Mouse (Mus musculus) embryonic facial prominence, embryonic 14.5 days (tissue): ENCODE measurements around the gene Pigt. TPM values are rescaled to one million over a fixed set of nuclear protein-coding genes. Genes with fewer than 3 reads are reported as not detected.

Experiments used
- ATAC-seq: fragments of 200-750 bp; cut with Nextera tagmentation; 2 replicates; pipeline ENCODE4 v1.8.0; 2017; ENCODE audit warnings: low read depth, moderate number of reproducible peaks, moderate TSS enrichment
- DNase-seq: peaks from one replicate; pipeline ENCODE4 v3.0.0-alpha.2; 2015; ENCODE audit warnings: low spot score
- H3K27ac ChIP-seq: fragments of 300-500 bp; sonication (generic); replicated peaks from 2 replicates; pipeline ENCODE4 v1.5.1; 2014; ENCODE audit warnings: low read depth, mild to moderate bottlenecking, low read length, moderate library complexity
- H3K27me3 ChIP-seq: fragments of 300-500 bp; sonication (generic); replicated peaks from 2 replicates; pipeline ENCODE4 v1.6.1; 2014; ENCODE audit warnings: low read length; ENCODE audit not compliant: control insufficient read depth, insufficient read depth
- H3K36me3 ChIP-seq: fragments of 300-500 bp; sonication (generic); 2 replicates; pipeline ENCODE4 v1.6.1; 2014; ENCODE audit warnings: low read length, mixed read lengths; ENCODE audit not compliant: control insufficient read depth, insufficient read depth
- H3K4me1 ChIP-seq: fragments of 300-500 bp; sonication (generic); 2 replicates; pipeline ENCODE4 v1.6.1; 2014; ENCODE audit warnings: antibody characterized with exemption, low read length; ENCODE audit not compliant: control insufficient read depth, insufficient read depth
- H3K4me2 ChIP-seq: fragments of 300-500 bp; sonication (generic); 2 replicates; pipeline ENCODE4 v1.6.1; 2014; ENCODE audit warnings: low read depth, mild to moderate bottlenecking, low read length, moderate library complexity, mixed read lengths
- H3K4me3 ChIP-seq: fragments of 300-500 bp; sonication (generic); 2 replicates; pipeline ENCODE4 v1.5.1; 2014; ENCODE audit warnings: low read depth, mild to moderate bottlenecking, low read length
- H3K9ac ChIP-seq: fragments of 300-500 bp; sonication (generic); 2 replicates; pipeline ENCODE4 v1.6.1; 2014; ENCODE audit warnings: low read depth, mild to moderate bottlenecking, low read length, moderate library complexity, mixed read lengths
- H3K9me3 ChIP-seq: fragments of 300-500 bp; sonication (generic); 2 replicates; pipeline ENCODE4 v1.6.1; 2016; ENCODE audit warnings: low read length; ENCODE audit not compliant: control insufficient read depth
- WGBS: fragments of 180-500 bp; shearing (Covaris S2); extraction: QIAGEN DNeasy Blood & Tissue Kit; methylation state at CpG from one replicate; pipeline ENCODE4 v1.1.7; 2014; 5-methylcytosine and 5-hydroxymethylcytosine counted together
- polyA plus RNA-seq: library from polyadenylated mRNA; unstranded; fragments of >200 nt; fragmentation: Nextera tagmentation; extraction: Ambion mirVana; gene quantifications from 2 replicates; pipeline ENCODE4 v1.2.1, GENCODE M21; 2014

The Pigt gene
- polyA plus RNA-seq, 1 experiment from 2014 or later, result 76.9 TPM

DNA sequence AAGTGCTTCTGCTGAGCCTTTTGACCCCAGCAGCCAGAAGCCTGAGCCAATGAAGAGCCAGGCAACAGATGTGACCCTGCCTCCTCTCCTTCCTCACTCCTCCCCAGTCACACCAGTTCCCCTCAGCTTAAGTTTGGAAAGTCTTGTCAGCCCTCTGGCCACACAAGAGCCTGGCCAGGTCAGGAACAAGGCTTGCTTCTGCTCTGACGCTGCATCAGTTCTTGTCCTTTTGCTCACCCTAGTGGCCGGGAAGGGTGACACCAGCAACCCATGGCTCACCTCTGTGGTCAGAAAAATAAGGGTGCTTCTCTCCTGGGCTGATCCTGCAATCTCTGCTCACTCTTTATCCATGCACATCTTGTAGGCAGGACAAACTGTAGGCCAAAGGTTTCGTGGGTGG lies 23.5 kb downstream of the Pigt start:
- no peak for ATAC-seq
- no peaks in the 10 kb centered on the region for H3K36me3 ChIP-seq
- no peaks in the 10 kb centered on the region for H3K27me3 ChIP-seq
- H3K9ac ChIP-seq, result no peak overlapping the region
- no peak overlapping the region for H3K27ac ChIP-seq
- H3K4me1 ChIP-seq, result peaks cover 19% of the 10 kb centered on the region
- WGBS, result 17% methylated on average over 3 of the region's 3 CpGs
- H3K9me3 ChIP-seq, result peaks cover 11% of the 10 kb centered on the region
- no peak overlapping the region for H3K4me2 ChIP-seq
- peak; percentile 65 for DNase-seq
- no peak overlapping the region for H3K4me3 ChIP-seq

DNA sequence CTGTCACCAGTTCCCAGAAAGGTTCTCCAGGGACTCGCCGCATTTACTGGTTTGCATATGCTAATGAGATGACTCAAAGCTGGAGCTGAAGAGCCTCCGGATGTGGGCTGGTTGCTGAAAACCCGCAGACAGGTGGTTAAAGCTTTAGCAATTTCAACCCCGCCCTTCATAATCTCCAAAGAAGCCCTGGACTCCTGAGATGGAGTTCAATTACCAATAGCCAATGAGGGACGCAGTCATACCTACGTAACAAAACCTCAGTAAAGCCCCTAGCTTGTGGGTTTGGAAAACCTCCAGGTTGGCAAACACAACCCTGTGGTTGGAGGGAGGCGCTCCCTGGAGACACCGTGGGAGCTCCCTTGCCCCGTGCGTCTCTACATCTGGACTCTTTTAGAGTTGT lies 24.5 kb downstream of the Pigt start:
- peak overlapping the region; percentile 11 for H3K4me2 ChIP-seq
- H3K4me1 ChIP-seq, result peaks cover 19% of the 10 kb centered on the region
- peak overlapping the region; percentile 63 for H3K27ac ChIP-seq
- ATAC-seq, result peak; percentile 86
- peaks cover 5% of the 10 kb centered on the region for H3K9me3 ChIP-seq
- peak overlapping the region; percentile 20; the same call in 1 of the 2 replicates for H3K9ac ChIP-seq
- H3K27me3 ChIP-seq, result no peaks in the 10 kb centered on the region
- no peaks in the 10 kb centered on the region for H3K36me3 ChIP-seq
- peak overlapping the region; percentile 3; the same call in 1 of the 2 replicates for H3K4me3 ChIP-seq
- DNase-seq, result peak; percentile 89
- 11% methylated on average over 11 of the region's 11 CpGs for WGBS

DNA sequence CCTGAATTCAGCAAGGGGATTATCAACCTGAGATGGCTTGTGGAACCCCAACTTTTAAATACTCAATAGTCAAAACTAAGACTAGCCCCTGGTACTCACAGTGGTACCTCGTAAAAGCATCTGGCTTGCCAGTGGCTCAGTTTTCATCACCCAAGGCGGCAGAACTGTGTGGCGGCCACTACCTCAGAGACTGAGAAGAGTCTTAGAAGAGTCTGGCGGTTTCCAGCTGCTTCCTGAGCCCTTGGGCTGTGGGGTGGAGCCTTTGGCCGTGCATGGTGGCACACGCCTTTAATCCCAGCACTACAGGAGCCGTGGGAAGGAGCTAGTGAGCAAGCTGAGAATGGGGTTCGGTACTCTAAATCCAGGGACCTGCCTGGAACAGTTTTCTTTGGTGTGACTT lies 25.0 kb downstream of the Pigt start:
- Histone ChIP-seq H3K9me3 (peaks cover 5% of the 10 kb centered on the region), H3K27me3 (no peaks in the 10 kb centered on the region), H3K4me1 (peaks cover 19% of the 10 kb centered on the region), H3K27ac (peak overlapping the region; percentile 63), H3K36me3 (no peaks in the 10 kb centered on the region), H3K4me3 (no peak overlapping the region), H3K9ac (no peak overlapping the region), H3K4me2 (peak overlapping the region; percentile 11; the same call in 1 of the 2 replicates)
- ATAC-seq (peak; percentile 53; the same call in 1 of the 2 replicates), DNase-seq (peak; percentile 75)
- 11% methylated on average over 8 of the region's 8 CpGs for WGBS

DNA sequence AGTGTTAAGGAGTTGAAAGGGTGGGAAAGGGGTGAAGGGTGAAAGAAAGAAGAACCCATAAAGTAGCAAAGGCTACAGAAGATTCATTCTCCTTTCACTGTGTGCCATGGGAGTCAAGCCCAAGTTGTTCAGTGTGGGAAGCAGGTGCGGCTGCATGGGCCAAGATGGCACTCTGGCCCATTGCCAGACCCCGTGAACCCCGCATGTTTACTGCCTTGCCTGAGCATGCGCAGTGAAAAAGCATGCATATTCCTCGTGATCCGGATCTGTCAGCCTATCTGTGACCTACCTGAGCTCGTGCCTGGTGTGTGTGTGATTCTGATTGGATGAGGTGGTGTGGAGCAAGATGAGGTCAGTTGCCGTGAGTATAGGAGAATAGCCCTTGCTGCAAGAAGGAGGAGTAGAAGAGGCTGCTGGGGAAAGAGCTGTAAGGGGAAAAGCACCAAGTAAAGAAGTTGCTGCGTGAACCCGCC lies 26.0 kb downstream of the Pigt start:
- no peak overlapping the region for H3K4me2 ChIP-seq
- ATAC-seq (no peak), DNase-seq (no peak)
- H3K4me1 ChIP-seq, result peaks cover 19% of the 10 kb centered on the region
- H3K36me3 ChIP-seq, result no peaks in the 10 kb centered on the region
- H3K27ac ChIP-seq, result no peak overlapping the region
- no peaks in the 10 kb centered on the region for H3K27me3 ChIP-seq
- H3K4me3 ChIP-seq, result no peak overlapping the region
- peaks cover 5% of the 10 kb centered on the region for H3K9me3 ChIP-seq
- H3K9ac ChIP-seq, result no peak overlapping the region
- 85% methylated on average over 10 of the region's 10 CpGs for WGBS

DNA sequence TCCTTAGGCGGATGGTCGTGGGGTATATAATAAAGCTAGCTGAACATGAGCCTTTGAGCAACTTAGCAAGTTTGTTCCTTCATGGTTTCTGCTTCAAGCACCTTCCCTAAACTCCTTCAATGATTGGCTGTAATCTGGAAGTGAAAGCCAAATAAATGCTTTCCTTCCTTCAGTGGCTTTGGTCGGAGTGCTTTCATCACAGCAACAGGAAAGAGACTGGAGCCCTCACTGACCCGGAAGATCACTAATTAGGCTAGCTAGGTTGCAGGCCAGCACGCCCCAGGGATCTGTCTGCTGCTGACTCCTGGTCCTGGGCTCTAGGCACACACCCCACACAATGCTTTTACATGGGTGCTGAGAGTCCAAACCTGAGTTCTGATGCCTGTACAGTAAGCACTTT lies 31.2 kb downstream of the Pigt start:
- H3K9me3 ChIP-seq, result no peaks in the 10 kb centered on the region
- no peak for DNase-seq
- H3K36me3 ChIP-seq, result no peaks in the 10 kb centered on the region
- H3K4me3 ChIP-seq, result no peak overlapping the region
- no peaks in the 10 kb centered on the region for H3K4me1 ChIP-seq
- H3K27me3 ChIP-seq, result no peaks in the 10 kb centered on the region
- no peak overlapping the region for H3K4me2 ChIP-seq
- no peak for ATAC-seq
- 66% methylated on average over 5 of the region's 5 CpGs for WGBS
- H3K27ac ChIP-seq, result no peak overlapping the region
- H3K9ac ChIP-seq, result no peak overlapping the region

DNA sequence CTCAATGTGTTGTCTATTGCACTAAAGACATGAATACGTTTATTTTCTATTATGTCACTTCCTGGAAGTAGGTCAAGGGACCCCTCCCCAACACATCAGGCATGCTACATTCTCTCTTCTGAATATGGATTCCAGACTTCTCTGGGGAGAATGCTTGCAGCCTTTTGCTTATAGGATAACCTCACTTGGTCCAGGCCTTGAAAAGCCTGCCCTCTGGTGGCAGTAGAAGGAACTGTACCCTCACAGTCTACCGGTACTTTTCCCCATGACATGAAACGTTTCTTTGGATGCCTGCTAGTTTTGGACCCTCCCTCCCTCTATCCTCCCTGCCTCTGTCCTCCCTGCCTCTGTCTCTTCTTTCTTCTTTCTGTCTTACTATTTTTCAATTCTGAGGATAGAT lies 33.8 kb downstream of the Pigt start:
- ATAC-seq (peak; percentile 62; the same call in 1 of the 2 replicates), DNase-seq (peak; percentile 78)
- no peak overlapping the region for H3K4me2 ChIP-seq
- H3K9ac ChIP-seq, result no peak overlapping the region
- H3K27ac ChIP-seq, result no peak overlapping the region
- H3K9me3 ChIP-seq, result no peaks in the 10 kb centered on the region
- H3K27me3 ChIP-seq, result no peaks in the 10 kb centered on the region
- no peaks in the 10 kb centered on the region for H3K4me1 ChIP-seq
- no peaks in the 10 kb centered on the region for H3K36me3 ChIP-seq
- WGBS, result 4% methylated on average over 3 of the region's 3 CpGs
- no peak overlapping the region for H3K4me3 ChIP-seq

DNA sequence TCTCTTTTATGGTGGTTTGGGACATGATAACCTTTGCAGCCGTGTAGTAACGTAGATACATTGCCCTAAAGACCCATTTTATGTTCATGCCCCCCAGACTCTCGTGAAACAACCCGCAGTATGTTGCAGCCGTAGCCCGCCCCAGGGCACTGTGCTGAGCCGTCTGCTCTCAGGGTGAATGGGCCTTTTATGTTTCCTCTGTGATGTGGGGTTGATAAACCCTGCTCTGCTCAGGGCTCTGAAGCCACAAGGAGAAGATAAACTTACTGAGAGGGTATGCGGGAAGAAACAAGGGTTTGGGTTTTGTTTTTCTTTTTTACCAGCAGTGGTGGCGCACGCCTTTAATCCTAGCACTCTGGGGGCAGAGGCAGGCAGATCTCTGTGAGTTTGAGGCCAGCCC lies 37.0 kb downstream of the Pigt start:
- Histone ChIP-seq H3K27ac (no peak overlapping the region), H3K9me3 (no peaks in the 10 kb centered on the region), H3K9ac (no peak overlapping the region), H3K4me1 (no peaks in the 10 kb centered on the region), H3K4me2 (no peak overlapping the region), H3K27me3 (no peaks in the 10 kb centered on the region), H3K36me3 (no peaks in the 10 kb centered on the region), H3K4me3 (no peak overlapping the region)
- DNase-seq, result no peak
- ATAC-seq, result no peak
- WGBS, result 57% methylated on average over 10 of the region's 10 CpGs

DNA sequence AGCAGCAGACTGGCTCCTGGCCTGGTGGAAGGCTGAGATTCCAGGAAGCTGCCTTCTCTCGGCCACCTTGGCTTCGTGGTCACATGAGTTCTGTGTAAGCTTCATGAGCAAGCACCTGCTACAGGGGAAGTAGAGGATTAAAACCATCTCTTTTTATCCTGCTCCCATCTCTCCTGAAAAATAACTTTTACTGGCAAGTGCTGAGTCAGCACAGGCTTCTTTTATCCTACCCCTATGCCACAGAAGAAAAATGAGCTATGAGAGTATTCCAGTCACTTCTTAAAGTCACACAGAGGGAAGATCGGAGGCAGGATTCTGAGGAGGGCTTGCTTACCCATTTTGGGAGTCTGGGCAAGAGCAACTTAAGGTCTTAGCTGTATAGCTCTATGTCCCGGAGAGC lies 39.7 kb downstream of the Pigt start:
- H3K4me1 ChIP-seq, result peaks cover 7% of the 10 kb centered on the region; the same call in 1 of the 2 replicates
- no peak overlapping the region for H3K4me2 ChIP-seq
- H3K9ac ChIP-seq, result no peak overlapping the region
- DNase-seq, result no peak
- H3K9me3 ChIP-seq, result no peaks in the 10 kb centered on the region
- no peak for ATAC-seq
- no peaks in the 10 kb centered on the region for H3K27me3 ChIP-seq
- H3K27ac ChIP-seq, result no peak overlapping the region
- 82% methylated on average over 4 of the region's 4 CpGs for WGBS
- H3K4me3 ChIP-seq, result no peak overlapping the region
- no peaks in the 10 kb centered on the region for H3K36me3 ChIP-seq

DNA sequence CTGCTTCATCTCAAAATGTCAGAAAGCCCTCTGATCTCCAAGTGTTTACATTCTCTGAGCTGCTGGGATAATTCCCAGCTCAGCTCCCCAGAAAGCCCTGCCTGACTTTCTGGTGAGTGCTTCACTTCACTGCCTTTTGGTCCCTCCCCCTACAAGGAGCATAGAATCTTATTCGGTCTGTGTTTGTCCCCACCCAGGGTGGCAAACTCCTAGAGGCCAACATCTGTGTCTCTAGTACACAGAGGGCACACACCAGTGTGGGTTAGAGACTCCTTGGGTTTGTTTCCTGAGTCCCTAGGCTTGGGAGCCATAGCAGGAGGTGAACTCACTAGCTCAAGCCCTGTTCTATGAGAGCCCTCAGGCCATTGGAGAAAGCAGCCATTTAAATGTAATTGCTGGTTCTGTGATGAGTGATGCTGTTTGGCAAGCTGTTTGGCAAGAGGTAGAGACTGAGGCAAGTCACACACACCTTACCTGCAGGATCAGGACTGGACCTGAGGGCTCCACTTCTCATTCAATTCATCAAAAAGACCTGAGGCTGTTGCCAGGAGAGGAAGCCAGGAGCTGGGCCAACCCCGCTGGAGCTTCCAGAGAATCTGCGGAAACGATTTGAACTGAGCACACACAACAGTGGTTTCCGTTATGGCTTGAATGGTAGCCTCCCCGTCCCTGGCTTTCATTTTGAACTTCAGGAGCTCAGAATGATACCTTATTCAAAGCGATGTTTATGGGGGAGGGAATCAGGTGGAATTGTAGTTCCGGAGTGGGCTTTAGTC lies 43.5 kb downstream of the Pigt start:
- DNase-seq (no peak), ATAC-seq (peak; percentile 30; the same call in 1 of the 2 replicates)
- H3K27me3 ChIP-seq, result no peaks in the 10 kb centered on the region
- no peak overlapping the region for H3K4me2 ChIP-seq
- no peaks in the 10 kb centered on the region for H3K36me3 ChIP-seq
- peak overlapping the region; percentile 44 for H3K27ac ChIP-seq
- H3K4me3 ChIP-seq, result no peak overlapping the region
- 23% methylated on average over 8 of the region's 8 CpGs for WGBS
- H3K9me3 ChIP-seq, result no peaks in the 10 kb centered on the region
- no peak overlapping the region for H3K9ac ChIP-seq
- H3K4me1 ChIP-seq, result peaks cover 7% of the 10 kb centered on the region; the same call in 1 of the 2 replicates
